Mouse (Mus musculus): Measurements from ENCODE around the gene Exoc1. TPM values are rescaled to one million over a fixed set of nuclear protein-coding genes. Genes with fewer than 3 reads are reported as not detected.

Gene Exoc1
- polyA plus RNA-seq, 1 experiment, result 17.6 TPM

- peaks cover 7% of the 10 kb centered on the region for H3K79me2 ChIP-seq (ENCODE audit: control insufficient read depth, insufficient read depth)
- no peak overlapping the region for H3ac ChIP-seq (ENCODE audit: control insufficient read depth, insufficient read length, low read depth)
- no peaks in the 10 kb centered on the region for H3K36me3 ChIP-seq (ENCODE audit: control insufficient read depth, insufficient read depth)
- no peaks in the 10 kb centered on the region for H3K27me3 ChIP-seq (ENCODE audit: control insufficient read depth, insufficient read depth, insufficient read length)
- no peak for TF ChIP-seq FOSL1 (IDR thresholded peaks at IDR 0.05; ENCODE audit: insufficient read depth, low read length, poor library complexity, severe bottlenecking)
- no peak for TF ChIP-seq MYOG (IDR thresholded peaks at IDR 0.05; ENCODE audit: control insufficient read depth, extremely low read depth, insufficient read length)
- no peak for TF ChIP-seq USF1 (IDR thresholded peaks at IDR 0.05; ENCODE audit: low read depth)
- no peak for TF ChIP-seq CEBPB (IDR thresholded peaks at IDR 0.05; ENCODE audit: low read depth)
- TF ChIP-seq MYOD1 (IDR thresholded peaks at IDR 0.05; ENCODE audit: control insufficient read depth, insufficient read length, low read depth), result no peak
- no peak for TF ChIP-seq MAX (IDR thresholded peaks at IDR 0.05)
- no peak for TF ChIP-seq CTCF (IDR thresholded peaks at IDR 0.05; ENCODE audit: control insufficient read depth, insufficient read depth, insufficient read length)
- H3K79me3 ChIP-seq (ENCODE audit: low read depth), result peaks cover 3% of the 10 kb centered on the region
- H3K4me3 ChIP-seq (ENCODE audit: insufficient read depth, poor library complexity, severe bottlenecking), result no peak overlapping the region
Measured at GRCm38 (mm10) chr5:76525066-76525465, 4.0 kb upstream of the Exoc1 start.

- Histone ChIP-seq H3K4me3 (ENCODE audit: insufficient read depth, poor library complexity, severe bottlenecking) (no peak overlapping the region), H3ac (ENCODE audit: control insufficient read depth, insufficient read length, low read depth) (no peak overlapping the region), H3K36me3 (ENCODE audit: control insufficient read depth, insufficient read depth) (no peaks in the 10 kb centered on the region), H3K79me3 (ENCODE audit: low read depth) (peaks cover 10% of the 10 kb centered on the region), H3K27me3 (ENCODE audit: control insufficient read depth, insufficient read depth, insufficient read length) (no peaks in the 10 kb centered on the region), H3K79me2 (ENCODE audit: control insufficient read depth, insufficient read depth) (peaks cover 15% of the 10 kb centered on the region)
- TF ChIP-seq CEBPB (IDR thresholded peaks at IDR 0.05; ENCODE audit: low read depth), result no peak
- no peak for TF ChIP-seq FOSL1 (IDR thresholded peaks at IDR 0.05; ENCODE audit: insufficient read depth, low read length, poor library complexity, severe bottlenecking)
- no peak for TF ChIP-seq USF1 (IDR thresholded peaks at IDR 0.05; ENCODE audit: low read depth)
- no peak for TF ChIP-seq CTCF (IDR thresholded peaks at IDR 0.05; ENCODE audit: control insufficient read depth, insufficient read depth, insufficient read length)
- TF ChIP-seq MAX (IDR thresholded peaks at IDR 0.05), result no peak
- no peak for TF ChIP-seq MYOD1 (IDR thresholded peaks at IDR 0.05; ENCODE audit: control insufficient read depth, insufficient read length, low read depth)
- TF ChIP-seq MYOG (IDR thresholded peaks at IDR 0.05; ENCODE audit: control insufficient read depth, extremely low read depth, insufficient read length), result no peak
Measured at GRCm38 (mm10) chr5:76525829-76526228, 3.3 kb upstream of the Exoc1 start.

GRCm38 (mm10) chr5:76529704-76530066 lies 574 bp downstream of the Exoc1 start:
- Histone ChIP-seq H3K4me3 (ENCODE audit: insufficient read depth, poor library complexity, severe bottlenecking) (peak overlapping the region; percentile 75), H3K79me3 (ENCODE audit: low read depth) (peaks cover 11% of the 10 kb centered on the region), H3K79me2 (ENCODE audit: control insufficient read depth, insufficient read depth) (peaks cover 30% of the 10 kb centered on the region), H3K36me3 (ENCODE audit: control insufficient read depth, insufficient read depth) (peaks cover 12% of the 10 kb centered on the region), H3ac (ENCODE audit: control insufficient read depth, insufficient read length, low read depth) (peak overlapping the region; percentile 60), H3K27me3 (ENCODE audit: control insufficient read depth, insufficient read depth, insufficient read length) (no peaks in the 10 kb centered on the region)
- TF ChIP-seq MAX (IDR thresholded peaks at IDR 0.05) (no peak), MYOD1 (IDR thresholded peaks at IDR 0.05; ENCODE audit: control insufficient read depth, insufficient read length, low read depth) (no peak), USF1 (IDR thresholded peaks at IDR 0.05; ENCODE audit: low read depth) (no peak), FOSL1 (IDR thresholded peaks at IDR 0.05; ENCODE audit: insufficient read depth, low read length, poor library complexity, severe bottlenecking) (no peak), MYOG (IDR thresholded peaks at IDR 0.05; ENCODE audit: control insufficient read depth, extremely low read depth, insufficient read length) (no peak), CEBPB (IDR thresholded peaks at IDR 0.05; ENCODE audit: low read depth) (no peak), CTCF (IDR thresholded peaks at IDR 0.05; ENCODE audit: control insufficient read depth, insufficient read depth, insufficient read length) (no peak)

GRCm38 (mm10) chr5:76533186-76533585 lies 4.1 kb downstream of the Exoc1 start:
- H3K27me3 ChIP-seq (ENCODE audit: control insufficient read depth, insufficient read depth, insufficient read length), result no peaks in the 10 kb centered on the region
- peaks cover 11% of the 10 kb centered on the region for H3K79me3 ChIP-seq (ENCODE audit: low read depth)
- H3ac ChIP-seq (ENCODE audit: control insufficient read depth, insufficient read length, low read depth), result no peak overlapping the region
- peaks cover 38% of the 10 kb centered on the region for H3K36me3 ChIP-seq (ENCODE audit: control insufficient read depth, insufficient read depth)
- TF ChIP-seq USF1 (IDR thresholded peaks at IDR 0.05; ENCODE audit: low read depth) (no peak), MYOG (IDR thresholded peaks at IDR 0.05; ENCODE audit: control insufficient read depth, extremely low read depth, insufficient read length) (no peak), MAX (IDR thresholded peaks at IDR 0.05) (no peak), FOSL1 (IDR thresholded peaks at IDR 0.05; ENCODE audit: insufficient read depth, low read length, poor library complexity, severe bottlenecking) (no peak), CEBPB (IDR thresholded peaks at IDR 0.05; ENCODE audit: low read depth) (no peak), MYOD1 (IDR thresholded peaks at IDR 0.05; ENCODE audit: control insufficient read depth, insufficient read length, low read depth) (no peak), CTCF (IDR thresholded peaks at IDR 0.05; ENCODE audit: control insufficient read depth, insufficient read depth, insufficient read length) (no peak)
- peaks cover 30% of the 10 kb centered on the region for H3K79me2 ChIP-seq (ENCODE audit: control insufficient read depth, insufficient read depth)
- no peak overlapping the region for H3K4me3 ChIP-seq (ENCODE audit: insufficient read depth, poor library complexity, severe bottlenecking)

- no peak overlapping the region for H3ac ChIP-seq (ENCODE audit: control insufficient read depth, insufficient read length, low read depth)
- peaks cover 11% of the 10 kb centered on the region for H3K79me2 ChIP-seq (ENCODE audit: control insufficient read depth, insufficient read depth)
- H3K79me3 ChIP-seq (ENCODE audit: low read depth), result peaks cover 2% of the 10 kb centered on the region
- TF ChIP-seq MYOD1 (IDR thresholded peaks at IDR 0.05; ENCODE audit: control insufficient read depth, insufficient read length, low read depth) (no peak), MAX (IDR thresholded peaks at IDR 0.05) (no peak)
- no peaks in the 10 kb centered on the region for H3K27me3 ChIP-seq (ENCODE audit: control insufficient read depth, insufficient read depth, insufficient read length)
- H3K36me3 ChIP-seq (ENCODE audit: control insufficient read depth, insufficient read depth), result peaks cover 47% of the 10 kb centered on the region
- H3K4me3 ChIP-seq (ENCODE audit: insufficient read depth, poor library complexity, severe bottlenecking), result no peak overlapping the region
Measured at GRCm38 (mm10) chr5:76536231-76536630, 7.1 kb downstream of the Exoc1 start.

GRCm38 (mm10) chr5:76537578-76537977 lies 8.5 kb downstream of the Exoc1 start:
- TF ChIP-seq FOSL1 (IDR thresholded peaks at IDR 0.05; ENCODE audit: insufficient read depth, low read length, poor library complexity, severe bottlenecking) (no peak), MAX (IDR thresholded peaks at IDR 0.05) (no peak)
- H3K79me3 ChIP-seq (ENCODE audit: low read depth), result no peaks in the 10 kb centered on the region
- no peaks in the 10 kb centered on the region for H3K79me2 ChIP-seq (ENCODE audit: control insufficient read depth, insufficient read depth)
- no peak overlapping the region for H3K4me3 ChIP-seq (ENCODE audit: insufficient read depth, poor library complexity, severe bottlenecking)
- H3ac ChIP-seq (ENCODE audit: control insufficient read depth, insufficient read length, low read depth), result no peak overlapping the region
- no peaks in the 10 kb centered on the region for H3K27me3 ChIP-seq (ENCODE audit: control insufficient read depth, insufficient read depth, insufficient read length)
- peaks cover 50% of the 10 kb centered on the region for H3K36me3 ChIP-seq (ENCODE audit: control insufficient read depth, insufficient read depth)
